Mouse (Mus musculus) intestine, embryonic 15.5 days (tissue): ENCODE results near the gene Zfp111. TPM values are rescaled to one million over a fixed set of nuclear protein-coding genes. Genes with fewer than 3 reads are reported as not detected.

Source experiments
- ATAC-seq: fragments of 200-750 bp; cut with Nextera tagmentation; 2 replicates; pipeline ENCODE4 v1.8.0; 2017; ENCODE audit warnings: moderate TSS enrichment, moderate library complexity
- H3K27ac ChIP-seq: fragments of 300-500 bp; sonication (generic); 2 replicates; pipeline ENCODE4 v1.5.1; 2015; ENCODE audit warnings: mild to moderate bottlenecking, inconsistent platforms
- H3K27me3 ChIP-seq: fragments of 300-500 bp; sonication (generic); replicated peaks from 2 replicates; pipeline ENCODE4 v1.6.1; 2015; ENCODE audit warnings: inconsistent platforms
- H3K36me3 ChIP-seq: fragments of 300-500 bp; sonication (generic); 2 replicates; pipeline ENCODE4 v1.6.1; 2015; ENCODE audit warnings: inconsistent platforms
- H3K4me1 ChIP-seq: fragments of 300-500 bp; sonication (generic); replicated peaks from 2 replicates; pipeline ENCODE4 v1.6.1; 2015; ENCODE audit warnings: inconsistent platforms
- H3K4me2 ChIP-seq: fragments of 300-500 bp; sonication (generic); replicated peaks from 2 replicates; pipeline ENCODE4 v1.6.1; 2015; ENCODE audit warnings: mild to moderate bottlenecking, inconsistent platforms
- H3K4me3 ChIP-seq: fragments of 300-500 bp; sonication (generic); replicated peaks from 2 replicates; pipeline ENCODE4 v1.5.1; 2015; ENCODE audit warnings: inconsistent platforms
- H3K9ac ChIP-seq: fragments of 300-500 bp; sonication (generic); 2 replicates; pipeline ENCODE4 v1.6.1; 2015; ENCODE audit warnings: inconsistent platforms
- H3K9me3 ChIP-seq: fragments of 300-500 bp; sonication (generic); 2 replicates; pipeline ENCODE4 v1.6.1; 2016; ENCODE audit warnings: inconsistent platforms
- WGBS: fragments of 180-500 bp; shearing (Covaris S2); methylation state at CpG from one replicate; pipeline ENCODE4 v1.1.7; 2015; 5-methylcytosine and 5-hydroxymethylcytosine counted together
- polyA plus RNA-seq: library from polyadenylated mRNA; unstranded; fragments of >200 nt; fragmentation: Nextera tagmentation; extraction: Ambion mirVana; gene quantifications from 2 replicates; pipeline ENCODE4 v1.2.1, GENCODE M21; 2015

Gene Zfp111
- polyA plus RNA-seq = 7.4 and 7.9 TPM in 2 replicates

- Histone ChIP-seq H3K4me2 (no peak within 1 kb of the TSS), H3K27ac (no peak within 1 kb of the TSS), H3K4me3 (no peak within 1 kb of the TSS), H3K9me3 (no peaks in the 10 kb centered on the region), H3K9ac (no peak within 1 kb of the TSS), H3K27me3 (no peaks in the 10 kb centered on the region), H3K4me1 (peaks cover 3% of the 10 kb centered on the region; the same call in 1 of the 2 replicates), H3K36me3 (no peaks in the 10 kb centered on the region)
- WGBS = 78% methylated on average over 5 of the region's 5 CpGs
- ATAC-seq = no peak
Observed at GRCm38 (mm10) chr7:24211343-24211742, at the start of gene Zfp111. Zfp111 (minus strand) TSS chr7:24211443.

DNA sequence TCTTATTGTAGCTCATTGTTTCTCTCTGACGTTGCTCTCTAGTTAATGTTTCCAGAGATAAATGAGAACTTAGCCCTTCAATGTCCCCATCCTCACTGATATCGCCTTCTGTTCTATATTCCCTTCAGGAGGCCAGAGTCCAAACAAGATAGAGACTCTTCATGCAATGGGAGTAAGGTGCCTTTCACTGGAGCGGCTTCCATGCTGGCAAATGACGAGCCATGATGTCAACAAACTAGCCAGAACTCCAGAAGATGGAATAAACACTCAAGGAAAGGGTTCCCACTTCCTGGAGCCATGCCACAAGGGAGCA, 48.7 kb upstream of the Zfp111 start:
- Histone ChIP-seq H3K36me3 (peaks cover 3% of the 10 kb centered on the region; the same call in 1 of the 2 replicates), H3K9ac (no peak overlapping the region), H3K4me3 (no peak overlapping the region), H3K4me2 (no peak overlapping the region), H3K27ac (no peak overlapping the region), H3K4me1 (peaks cover 3% of the 10 kb centered on the region; the same call in 1 of the 2 replicates), H3K27me3 (no peaks in the 10 kb centered on the region), H3K9me3 (no peaks in the 10 kb centered on the region)
- 88% methylated on average over 4 of the region's 4 CpGs for WGBS
- no peak for ATAC-seq

DNA sequence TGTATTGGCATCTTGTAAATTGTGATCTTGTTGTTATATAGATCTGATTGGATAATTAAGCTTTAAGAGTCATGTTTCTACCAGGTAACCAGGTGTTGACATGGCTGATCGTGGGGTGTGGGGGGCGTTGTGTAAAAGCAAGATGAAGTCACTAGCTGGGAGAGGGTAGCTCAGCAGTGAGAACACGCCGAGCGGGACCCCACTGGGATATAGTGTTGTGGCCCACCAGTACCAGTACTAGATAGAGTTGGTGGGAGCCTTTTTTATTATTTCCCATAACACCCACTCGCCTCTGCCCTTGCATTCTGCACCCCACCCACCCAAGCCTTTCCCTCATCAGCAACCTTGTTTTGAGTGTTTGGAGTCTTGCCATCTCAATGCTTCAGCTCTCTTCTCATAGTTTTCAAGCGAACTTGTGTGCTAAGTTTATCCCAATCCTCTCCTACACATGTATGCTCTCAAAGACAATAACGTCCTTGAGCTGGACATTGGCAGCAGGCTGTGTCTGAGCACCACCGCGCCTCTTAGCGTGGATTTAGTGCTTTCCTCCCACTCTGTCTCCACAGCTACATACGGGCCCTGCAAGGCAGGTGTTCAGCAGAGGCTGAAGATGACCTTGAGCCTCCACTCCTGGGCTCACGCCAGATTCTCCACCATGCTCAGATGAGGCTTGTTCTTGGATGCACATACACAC, 48.2 kb upstream of the Zfp111 start:
- Histone ChIP-seq H3K4me2 (no peak overlapping the region), H3K4me1 (peaks cover 3% of the 10 kb centered on the region; the same call in 1 of the 2 replicates), H3K9me3 (no peaks in the 10 kb centered on the region), H3K27me3 (no peaks in the 10 kb centered on the region), H3K27ac (no peak overlapping the region), H3K36me3 (peaks cover 3% of the 10 kb centered on the region; the same call in 1 of the 2 replicates), H3K4me3 (no peak overlapping the region), H3K9ac (no peak overlapping the region)
- WGBS = 90% methylated on average over 13 of the region's 13 CpGs
- ATAC-seq = no peak

GRCm38 (mm10) chr7:24254633-24255474, 43.6 kb upstream of the Zfp111 start, which contains the start of gene Zfp108:
Zfp108 (plus strand) TSS chr7:24254794.
- Histone ChIP-seq H3K9me3 (no peaks in the 10 kb centered on the region), H3K27me3 (no peaks in the 10 kb centered on the region), H3K4me3 (peak within 1 kb of the TSS; percentile 45), H3K9ac (peak within 1 kb of the TSS; percentile 47), H3K4me2 (peak within 1 kb of the TSS; percentile 67), H3K27ac (peak within 1 kb of the TSS; percentile 8), H3K4me1 (peaks cover 3% of the 10 kb centered on the region; the same call in 1 of the 2 replicates), H3K36me3 (no peaks in the 10 kb centered on the region)
- peak; percentile 94 for ATAC-seq
- WGBS = 15% methylated on average over 21 of the region's 21 CpGs

GRCm38 (mm10) chr7:24253779-24254615, 42.8 kb upstream of the Zfp111 start:
- WGBS = 62% methylated on average over 9 of the region's 9 CpGs
- Histone ChIP-seq H3K36me3 (no peaks in the 10 kb centered on the region), H3K27me3 (no peaks in the 10 kb centered on the region), H3K4me2 (peak overlapping the region; percentile 67), H3K9ac (0 out of 2 replicates have a peak overlapping the region, but pooled peaks have one; percentile 47), H3K27ac (no peak overlapping the region), H3K4me3 (peak overlapping the region; percentile 45), H3K9me3 (no peaks in the 10 kb centered on the region), H3K4me1 (peaks cover 3% of the 10 kb centered on the region; the same call in 1 of the 2 replicates)
- ATAC-seq = peak; percentile 65

- 4% methylated on average over 28 of the region's 28 CpGs for WGBS
- Histone ChIP-seq H3K9ac (peak within 1 kb of the TSS; percentile 78), H3K27me3 (no peaks in the 10 kb centered on the region), H3K4me2 (peak within 1 kb of the TSS; percentile 64), H3K4me3 (peak within 1 kb of the TSS; percentile 87), H3K27ac (no peak within 1 kb of the TSS), H3K36me3 (no peaks in the 10 kb centered on the region), H3K9me3 (no peaks in the 10 kb centered on the region), H3K4me1 (0 out of 2 replicates have a peak, but pooled peaks cover 2% of the 10 kb centered on the region)
- ATAC-seq = peak; percentile 96
Observed at GRCm38 (mm10) chr7:24237040-24237791, 26.0 kb upstream of the Zfp111 start, which contains the start of gene Zfp109. Zfp109 (minus strand) TSS chr7:24237560.

DNA sequence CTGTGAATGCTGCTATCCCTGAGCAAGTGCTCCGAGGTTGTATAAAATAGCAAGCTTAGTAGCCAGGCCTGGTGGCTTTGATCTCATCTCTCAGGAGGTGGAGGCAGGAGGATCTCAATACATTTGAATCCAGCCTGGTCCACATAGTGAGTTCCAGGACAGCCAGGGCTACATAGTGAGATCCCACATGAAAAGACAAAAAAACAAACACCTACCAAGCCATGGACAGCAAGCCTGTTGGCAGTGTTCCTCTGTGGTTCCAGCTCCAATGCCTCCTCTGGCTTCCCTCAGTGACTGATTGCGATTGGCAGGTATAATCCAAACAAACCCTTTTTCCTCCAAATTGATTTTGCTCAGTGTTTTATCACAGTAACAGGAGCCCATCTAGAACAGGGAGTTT, 947 bp downstream of the Zfp111 start:
- 0 out of 2 replicates have a peak, but pooled peaks cover under 1% of the 10 kb centered on the region for H3K36me3 ChIP-seq
- ATAC-seq = no peak

DNA sequence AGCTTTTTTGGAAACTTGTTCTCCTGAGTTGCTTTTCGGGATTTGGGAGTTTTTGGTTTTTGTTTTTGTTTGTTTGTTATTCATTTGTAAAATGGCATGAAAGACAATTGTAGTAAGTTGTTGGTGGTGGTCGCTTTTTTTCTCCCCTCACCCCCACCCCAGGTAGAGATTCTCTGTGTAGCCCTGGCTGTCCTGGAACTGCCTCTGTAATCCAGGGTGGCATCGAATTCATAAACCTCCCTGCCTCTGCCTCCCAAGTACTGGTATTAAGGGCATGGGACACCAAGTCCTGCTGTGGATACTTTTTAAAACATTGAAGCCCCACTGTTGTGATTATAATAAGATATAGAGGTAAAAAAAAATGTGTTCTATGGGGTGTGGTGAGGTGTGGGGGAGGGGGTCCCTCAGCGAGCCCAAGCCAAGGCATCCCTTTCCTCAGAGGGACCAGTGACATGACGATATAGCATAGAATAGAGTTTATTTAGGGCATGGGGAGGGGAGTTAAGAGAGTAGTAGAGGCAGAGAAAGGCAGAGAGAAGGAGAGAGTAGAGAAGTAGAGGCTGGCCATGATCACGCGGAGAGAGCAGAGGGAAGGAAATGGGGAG, 2.9 kb downstream of the Zfp111 start:
- 69% methylated on average over 7 of the region's 7 CpGs for WGBS
- Histone ChIP-seq H3K4me2 (peak overlapping the region; percentile 67), H3K9ac (no peak overlapping the region), H3K9me3 (no peaks in the 10 kb centered on the region), H3K27me3 (no peaks in the 10 kb centered on the region), H3K36me3 (peaks cover 2% of the 10 kb centered on the region; the same call in 1 of the 2 replicates), H3K27ac (no peak overlapping the region), H3K4me3 (peak overlapping the region; percentile 65; the same call in 1 of the 2 replicates), H3K4me1 (peaks cover 3% of the 10 kb centered on the region; the same call in 1 of the 2 replicates)
- ATAC-seq = peak; percentile 37; the same call in 1 of the 2 replicates

More for the DNA sequence above, 947 bp downstream of the Zfp111 start:
- H3K9me3 ChIP-seq = no peaks in the 10 kb centered on the region
- H3K4me2 ChIP-seq = no peak overlapping the region
- no peak overlapping the region for H3K4me3 ChIP-seq
- no peak overlapping the region for H3K9ac ChIP-seq
- no peaks in the 10 kb centered on the region for H3K27me3 ChIP-seq
- 70% methylated on average over 2 of the region's 2 CpGs for WGBS
- peaks cover 3% of the 10 kb centered on the region; the same call in 1 of the 2 replicates for H3K4me1 ChIP-seq
- H3K27ac ChIP-seq = no peak overlapping the region

GRCm38 (mm10) chr7:24207488-24208261, 3.6 kb downstream of the Zfp111 start:
- H3K27me3 ChIP-seq = no peaks in the 10 kb centered on the region
- H3K4me2 ChIP-seq = peak overlapping the region; percentile 67
- H3K4me1 ChIP-seq = peaks cover 3% of the 10 kb centered on the region; the same call in 1 of the 2 replicates
- H3K9me3 ChIP-seq = no peaks in the 10 kb centered on the region
- peak; percentile 95 for ATAC-seq
- peak overlapping the region; percentile 81 for H3K9ac ChIP-seq
- peak overlapping the region; percentile 76 for H3K27ac ChIP-seq
- peak overlapping the region; percentile 65 for H3K4me3 ChIP-seq
- H3K36me3 ChIP-seq = peaks cover 6% of the 10 kb centered on the region; the same call in 1 of the 2 replicates
- WGBS = 8% methylated on average over 24 of the region's 24 CpGs

GRCm38 (mm10) chr7:24196961-24197360, 14.3 kb downstream of the Zfp111 start:
- Histone ChIP-seq H3K36me3 (peaks cover 49% of the 10 kb centered on the region), H3K9me3 (no peaks in the 10 kb centered on the region), H3K9ac (no peak overlapping the region), H3K4me2 (no peak overlapping the region), H3K4me1 (no peaks in the 10 kb centered on the region), H3K27ac (no peak overlapping the region), H3K4me3 (no peak overlapping the region), H3K27me3 (no peaks in the 10 kb centered on the region)
- no peak for ATAC-seq
- 94% methylated on average over 4 of the region's 4 CpGs for WGBS
